Mouse (Mus musculus): ENCODE data around the gene Irak4.
A peak's percentile ranks its signal among the peaks of the same experiment; 100 is the strongest.

The Irak4 gene

GRCm38 (mm10) chr15:94565854-94566253 is 22.4 kb downstream of the Irak4 start:
- DNase-seq = no peak

GRCm38 (mm10) chr15:94568496-94569182 is 25.2 kb downstream of the Irak4 start:
- no peak for DNase-seq

GRCm38 (mm10) chr15:94571501-94571900 is 28.1 kb downstream of the Irak4 start:
- DNase-seq = no peak

DNA sequence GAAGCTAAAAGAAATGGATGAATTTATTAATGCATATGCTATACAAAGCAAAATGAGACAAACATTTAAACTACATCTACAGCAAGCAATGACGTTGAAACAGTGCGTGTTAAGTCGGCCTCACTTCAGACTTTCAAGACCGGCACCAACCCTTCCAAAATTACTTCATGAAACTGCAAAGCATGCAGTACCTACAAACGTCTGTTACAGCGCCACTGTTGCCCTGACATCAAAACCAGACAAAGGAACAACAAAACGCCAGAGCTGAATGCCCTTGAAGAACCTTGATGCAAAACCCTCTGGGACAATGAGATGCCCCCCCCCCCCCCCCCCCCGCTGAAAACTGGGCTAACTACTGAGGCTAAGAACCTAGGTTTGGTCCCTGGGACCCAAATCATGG is 29.3 kb downstream of the Irak4 start:
- DNase-seq = no peak

GRCm38 (mm10) chr15:94574566-94575268 is 31.3 kb downstream of the Irak4 start:
- DNase-seq = no peak

- peak; percentile 60 to 67 for DNase-seq
Measured at GRCm38 (mm10) chr15:94582000-94582593, 38.7 kb downstream of the Irak4 start.

DNA sequence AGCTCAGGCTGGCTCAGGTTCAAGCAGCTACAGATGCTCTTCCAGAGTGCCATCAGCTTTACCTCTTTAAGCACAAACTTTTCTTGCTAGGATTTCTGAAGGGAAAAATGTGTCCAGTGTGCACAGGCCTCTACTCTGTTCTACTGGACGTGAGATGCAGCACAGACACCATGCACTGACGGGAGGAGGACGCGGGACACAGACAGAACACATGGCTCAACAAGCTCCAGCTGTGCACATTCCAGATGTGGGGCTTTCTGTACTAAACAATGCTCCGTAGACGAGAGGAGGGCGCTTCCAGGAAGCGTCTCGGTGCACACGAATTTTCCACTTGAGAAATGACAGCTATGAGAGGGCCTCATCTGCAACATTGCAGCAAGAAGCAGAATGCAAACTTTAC is 39.7 kb downstream of the Irak4 start:
- no peak for DNase-seq

- DNase-seq = peak in 1 of 2 experiments; percentile 16
Measured at GRCm38 (mm10) chr15:94584738-94585137, 41.3 kb downstream of the Irak4 start.

GRCm38 (mm10) chr15:94587826-94588715 is 44.6 kb downstream of the Irak4 start:
- no peak for DNase-seq

- peak; percentile 99 to 100 for DNase-seq
Measured at GRCm38 (mm10) chr15:94589219-94590075, 46.0 kb downstream of the Irak4 start, which contains the start of gene Twf1. TSS of gene Twf1 (minus strand) at chr15:94589889.

DNA sequence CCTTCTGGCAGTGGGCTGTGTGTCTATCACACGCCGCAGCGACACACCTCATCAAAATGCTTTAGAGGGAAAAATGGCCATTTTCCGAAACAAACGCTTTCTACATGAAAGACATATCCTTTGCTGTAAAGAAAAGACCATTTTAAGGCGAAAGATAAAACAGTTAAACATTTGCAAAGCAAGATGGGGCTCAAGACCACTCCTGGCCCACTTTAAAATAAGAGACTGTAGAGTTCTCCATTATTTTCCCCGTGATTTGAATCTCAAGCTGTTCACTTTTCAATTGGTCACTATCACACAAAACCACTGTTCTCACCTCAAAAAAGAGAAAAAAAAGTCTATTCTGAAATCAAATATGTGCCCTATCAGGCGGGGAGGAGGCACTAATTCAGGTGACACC is 46.6 kb downstream of the Irak4 start:
- DNase-seq = no peak

GRCm38 (mm10) chr15:94591356-94591755 is 47.9 kb downstream of the Irak4 start:
- DNase-seq = no peak

DNA sequence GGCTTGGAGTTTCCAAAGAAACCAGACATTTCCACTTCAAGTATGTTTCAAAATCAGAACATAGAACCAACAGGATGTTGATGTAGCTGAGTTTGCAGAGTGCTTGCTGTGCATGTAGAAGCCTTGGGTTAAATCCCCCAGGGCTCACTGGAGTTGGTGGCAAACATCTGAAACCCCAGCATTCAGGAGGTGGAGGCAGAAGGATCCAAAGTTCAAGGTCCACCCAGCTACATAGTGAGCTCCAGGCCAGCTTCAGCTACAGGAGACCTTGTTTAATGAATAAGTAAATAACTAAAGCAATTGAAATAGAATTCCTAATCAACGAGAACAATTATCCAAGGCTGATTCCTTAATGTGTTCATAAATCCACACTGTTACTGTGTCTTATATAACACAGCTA is 50.1 kb downstream of the Irak4 start:
- peak; percentile 70 to 84 for DNase-seq

GRCm38 (mm10) chr15:94600145-94600707 is 56.8 kb downstream of the Irak4 start:
- DNase-seq = no peak

DNA sequence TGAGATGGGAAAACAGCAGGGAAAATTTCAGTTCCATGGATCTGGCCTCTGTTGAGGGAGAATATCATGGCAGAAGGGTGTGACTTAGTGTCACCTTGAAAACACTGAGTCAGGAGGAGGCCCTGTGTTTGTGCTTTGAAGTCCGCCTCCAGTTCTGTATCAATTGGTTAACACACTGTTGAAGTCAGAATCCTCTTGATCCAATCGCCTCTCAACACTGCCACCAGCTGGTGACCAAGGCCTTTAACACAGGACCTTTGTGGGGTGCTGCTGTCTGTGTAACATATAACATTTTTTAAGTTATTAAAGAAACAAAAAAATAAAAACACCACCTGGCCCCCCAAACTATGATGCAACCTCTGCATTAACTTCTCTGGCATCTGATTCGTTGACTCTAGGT is 57.9 kb downstream of the Irak4 start:
- peak; percentile 69 to 88 for DNase-seq

DNA sequence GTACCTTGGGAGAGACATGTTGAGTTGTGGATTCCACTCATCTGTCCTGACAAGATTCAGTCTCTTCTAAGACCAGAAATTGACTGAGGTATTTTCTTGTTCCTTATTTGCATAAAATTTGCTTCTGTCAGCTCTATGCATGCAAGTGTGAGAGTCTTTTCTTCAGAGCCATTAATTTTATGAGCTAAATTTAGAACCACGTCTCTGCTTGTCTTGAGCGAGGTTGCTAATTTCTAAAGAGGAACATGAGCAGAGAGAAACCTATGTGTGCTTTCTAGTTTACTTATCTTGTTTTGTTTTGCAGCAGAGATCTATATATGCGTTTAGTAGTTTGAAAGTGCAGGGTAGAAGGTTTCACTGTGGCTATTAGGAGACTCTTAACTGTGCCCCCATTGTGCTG is 59.0 kb downstream of the Irak4 start:
- no peak for DNase-seq

GRCm38 (mm10) chr15:94607768-94608167 is 64.3 kb downstream of the Irak4 start:
- DNase-seq = no peak

- no peak for DNase-seq
Measured at GRCm38 (mm10) chr15:94616036-94616435, 72.6 kb downstream of the Irak4 start.

DNA sequence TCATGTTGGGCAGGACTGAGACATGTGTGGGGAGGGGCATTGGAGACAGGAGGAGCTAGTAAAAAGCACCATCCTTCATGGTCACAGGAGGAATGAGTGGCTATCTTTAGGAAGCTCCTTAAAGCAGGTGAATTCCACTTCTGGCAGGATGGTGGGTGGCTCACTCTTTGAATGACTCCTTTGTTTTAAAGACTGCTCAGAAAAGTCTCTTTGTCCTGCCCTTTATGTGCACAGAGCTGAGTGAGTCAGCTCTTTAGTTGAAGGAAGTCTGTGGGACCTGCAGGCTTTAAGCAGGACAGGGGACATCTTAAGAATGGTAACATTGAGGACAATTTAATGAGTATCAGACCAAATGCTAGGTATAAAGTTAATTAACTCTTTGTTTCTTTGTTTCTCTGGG is 77.5 kb downstream of the Irak4 start:
- no peak for DNase-seq

- no peak for DNase-seq
Measured at GRCm38 (mm10) chr15:94628463-94628829, 85.0 kb downstream of the Irak4 start.

- peak; percentile 74 to 83 for DNase-seq
Measured at GRCm38 (mm10) chr15:94628830-94629601, 85.6 kb downstream of the Irak4 start, which contains the start of gene Tmem117. TSS of gene Tmem117 (plus strand) at chr15:94629232.

Data from kidney, postnatal 36 days (tissue).